Mouse (Mus musculus) liver, embryonic 13.5 days (tissue): ENCODE results near the gene Bola1. TPM values are rescaled to one million over a fixed set of nuclear protein-coding genes. Genes with fewer than 3 reads are reported as not detected.

Experiments
- ATAC-seq: fragments of 200-750 bp; cut with Nextera tagmentation; 2 replicates; pipeline ENCODE4 v1.8.0; 2017; ENCODE audit warnings: low read depth, mild to moderate bottlenecking, moderate number of reproducible peaks, moderate library complexity
- DNase-seq: peaks from one replicate; pipeline ENCODE4 v3.0.0; 2022
- H3K27ac ChIP-seq: fragments of 300-500 bp; sonication (generic); 2 replicates; pipeline ENCODE4 v1.5.1; 2015; ENCODE audit warnings: moderate library complexity, mild to moderate bottlenecking, inconsistent platforms
- H3K27me3 ChIP-seq: fragments of 300-500 bp; sonication (generic); 2 replicates; pipeline ENCODE4 v1.6.1; 2015; ENCODE audit warnings: mild to moderate bottlenecking, inconsistent platforms
- H3K36me3 ChIP-seq: fragments of 300-500 bp; sonication (generic); 2 replicates; pipeline ENCODE4 v1.6.1; 2015; ENCODE audit warnings: mild to moderate bottlenecking, inconsistent platforms
- H3K4me1 ChIP-seq: fragments of 300-500 bp; sonication (generic); replicated peaks from 2 replicates; pipeline ENCODE4 v1.6.1; 2015; ENCODE audit warnings: inconsistent platforms
- H3K4me2 ChIP-seq: fragments of 300-500 bp; sonication (generic); 2 replicates; pipeline ENCODE4 v1.6.1; 2015; ENCODE audit warnings: inconsistent platforms, mild to moderate bottlenecking, moderate library complexity
- H3K4me3 ChIP-seq: fragments of 300-500 bp; sonication (generic); replicated peaks from 2 replicates; pipeline ENCODE4 v1.5.1; 2015; ENCODE audit warnings: mild to moderate bottlenecking, inconsistent platforms
- H3K9ac ChIP-seq: fragments of 300-500 bp; sonication (generic); 2 replicates; pipeline ENCODE4 v1.6.1; 2015; ENCODE audit warnings: mild to moderate bottlenecking, inconsistent platforms
- H3K9me3 ChIP-seq: fragments of 300-500 bp; sonication (generic); replicated peaks from 2 replicates; pipeline ENCODE4 v1.6.1; 2016; ENCODE audit warnings: inconsistent platforms
- WGBS: fragments of 180-500 bp; shearing (Covaris S2); methylation state at CpG from one replicate; pipeline ENCODE4 v1.1.7; 2015; ENCODE audit not compliant: insufficient replicate concordance; 5-methylcytosine and 5-hydroxymethylcytosine counted together
- polyA plus RNA-seq: library from polyadenylated mRNA; unstranded; fragments of >200 nt; fragmentation: Nextera tagmentation; extraction: Ambion mirVana; gene quantifications from 2 replicates; pipeline ENCODE4 v1.2.1, GENCODE M21; 2015

Gene Bola1
- polyA plus RNA-seq, 1 experiment from 2014 or later = 56.1 TPM

GRCm38 (mm10) chr3:96235836-96236235 lies 16.3 kb upstream of the Bola1 start:
- Histone ChIP-seq H3K9ac (peak overlapping the region; percentile 88), H3K4me3 (peak overlapping the region; percentile 64)
- 61% methylated on average over 3 of the region's 3 CpGs for WGBS

GRCm38 (mm10) chr3:96234914-96235313 lies 15.4 kb upstream of the Bola1 start:
- ATAC-seq = no peak
- WGBS = 72% methylated on average over 2 of the region's 2 CpGs

More at GRCm38 (mm10) chr3:96235836-96236235, 16.3 kb upstream of the Bola1 start:
- H3K36me3 ChIP-seq = no peaks in the 10 kb centered on the region
- H3K9me3 ChIP-seq = no peaks in the 10 kb centered on the region
- H3K4me2 ChIP-seq = peak overlapping the region; percentile 79
- ATAC-seq = no peak
- H3K27me3 ChIP-seq = no peaks in the 10 kb centered on the region
- no peak for DNase-seq
- H3K4me1 ChIP-seq = peaks cover 34% of the 10 kb centered on the region
- peak overlapping the region; percentile 97; the same call in 1 of the 2 replicates for H3K27ac ChIP-seq

GRCm38 (mm10) chr3:96231758-96232120 lies 12.2 kb upstream of the Bola1 start:
- DNase-seq (no peak), ATAC-seq (no peak)
- Histone ChIP-seq H3K4me2 (no peak overlapping the region), H3K27ac (no peak overlapping the region), H3K9ac (no peak overlapping the region), H3K27me3 (no peaks in the 10 kb centered on the region), H3K4me3 (no peak overlapping the region), H3K4me1 (peaks cover 35% of the 10 kb centered on the region), H3K9me3 (no peaks in the 10 kb centered on the region), H3K36me3 (no peaks in the 10 kb centered on the region)
- WGBS = 39% methylated on average over 2 of the region's 2 CpGs

More at GRCm38 (mm10) chr3:96234914-96235313, 15.4 kb upstream of the Bola1 start:
- Histone ChIP-seq H3K4me3 (0 out of 2 replicates have a peak overlapping the region, but pooled peaks have one; percentile 14), H3K4me2 (no peak overlapping the region), H3K27ac (peak overlapping the region; percentile 97; the same call in 1 of the 2 replicates), H3K9ac (no peak overlapping the region), H3K36me3 (no peaks in the 10 kb centered on the region), H3K27me3 (no peaks in the 10 kb centered on the region), H3K4me1 (peaks cover 32% of the 10 kb centered on the region), H3K9me3 (no peaks in the 10 kb centered on the region)
- DNase-seq = no peak

- Histone ChIP-seq H3K9me3 (no peaks in the 10 kb centered on the region), H3K4me1 (peaks cover 35% of the 10 kb centered on the region), H3K9ac (no peak overlapping the region; the same call in 1 of the 2 replicates), H3K4me2 (no peak overlapping the region), H3K36me3 (no peaks in the 10 kb centered on the region), H3K4me3 (no peak overlapping the region), H3K27me3 (no peaks in the 10 kb centered on the region), H3K27ac (no peak overlapping the region)
- ATAC-seq (no peak), DNase-seq (no peak)
- 58% methylated on average over 4 of the region's 4 CpGs for WGBS
Observed at GRCm38 (mm10) chr3:96230910-96231757, 11.6 kb upstream of the Bola1 start.

GRCm38 (mm10) chr3:96230404-96230803 lies 10.9 kb upstream of the Bola1 start:
- no peaks in the 10 kb centered on the region for H3K27me3 ChIP-seq
- H3K9ac ChIP-seq = no peak overlapping the region
- no peak for ATAC-seq
- H3K4me3 ChIP-seq = no peak overlapping the region
- 32% methylated on average over 2 of the region's 2 CpGs for WGBS
- no peaks in the 10 kb centered on the region for H3K36me3 ChIP-seq
- no peak overlapping the region for H3K4me2 ChIP-seq
- no peak for DNase-seq
- H3K27ac ChIP-seq = no peak overlapping the region
- no peaks in the 10 kb centered on the region for H3K9me3 ChIP-seq
- H3K4me1 ChIP-seq = peaks cover 35% of the 10 kb centered on the region

- no peaks in the 10 kb centered on the region for H3K9me3 ChIP-seq
- 68% methylated on average over 2 of the region's 2 CpGs for WGBS
- H3K4me2 ChIP-seq = no peak overlapping the region
- H3K27ac ChIP-seq = no peak overlapping the region
- DNase-seq (no peak), ATAC-seq (no peak)
- no peaks in the 10 kb centered on the region for H3K27me3 ChIP-seq
- no peak overlapping the region for H3K9ac ChIP-seq
- H3K4me3 ChIP-seq = no peak overlapping the region
- H3K4me1 ChIP-seq = peaks cover 51% of the 10 kb centered on the region
- H3K36me3 ChIP-seq = no peaks in the 10 kb centered on the region
Observed at GRCm38 (mm10) chr3:96228828-96229227, 9.3 kb upstream of the Bola1 start.

GRCm38 (mm10) chr3:96226695-96227648 lies 7.5 kb upstream of the Bola1 start:
- Histone ChIP-seq H3K36me3 (no peaks in the 10 kb centered on the region), H3K27me3 (no peaks in the 10 kb centered on the region), H3K9ac (0 out of 2 replicates have a peak overlapping the region, but pooled peaks have one; percentile 1), H3K27ac (peak overlapping the region; percentile 3; the same call in 1 of the 2 replicates), H3K4me1 (peaks cover 70% of the 10 kb centered on the region), H3K4me3 (no peak overlapping the region), H3K9me3 (no peaks in the 10 kb centered on the region), H3K4me2 (no peak overlapping the region)
- WGBS = 59% methylated on average over 8 of the region's 8 CpGs
- no peak for ATAC-seq
- DNase-seq = no peak

- Histone ChIP-seq H3K9ac (peak overlapping the region; percentile 95), H3K4me3 (peak overlapping the region; percentile 72), H3K4me1 (peaks cover 70% of the 10 kb centered on the region), H3K27ac (peak overlapping the region; percentile 64), H3K4me2 (peak overlapping the region; percentile 92), H3K36me3 (no peaks in the 10 kb centered on the region), H3K27me3 (no peaks in the 10 kb centered on the region), H3K9me3 (no peaks in the 10 kb centered on the region)
- no peak for DNase-seq
- 57% methylated on average over 2 of the region's 2 CpGs for WGBS
- ATAC-seq = no peak
Observed at GRCm38 (mm10) chr3:96225421-96225820, 5.9 kb upstream of the Bola1 start.

GRCm38 (mm10) chr3:96222774-96223173 lies 3.3 kb upstream of the Bola1 start:
- H3K9ac ChIP-seq = peak overlapping the region; percentile 95
- WGBS = 86% methylated on average over 4 of the region's 4 CpGs
- H3K27ac ChIP-seq = peak overlapping the region; percentile 100
- H3K4me3 ChIP-seq = peak overlapping the region; percentile 72
- ATAC-seq (no peak), DNase-seq (no peak)
- no peaks in the 10 kb centered on the region for H3K9me3 ChIP-seq
- H3K36me3 ChIP-seq = no peaks in the 10 kb centered on the region
- H3K27me3 ChIP-seq = no peaks in the 10 kb centered on the region
- H3K4me1 ChIP-seq = peaks cover 79% of the 10 kb centered on the region
- peak overlapping the region; percentile 92 for H3K4me2 ChIP-seq

- Histone ChIP-seq H3K4me3 (peak overlapping the region; percentile 72), H3K27me3 (no peaks in the 10 kb centered on the region), H3K4me2 (peak overlapping the region; percentile 92), H3K4me1 (peaks cover 69% of the 10 kb centered on the region), H3K36me3 (no peaks in the 10 kb centered on the region), H3K9me3 (no peaks in the 10 kb centered on the region), H3K9ac (peak overlapping the region; percentile 95), H3K27ac (peak overlapping the region; percentile 100)
- 22% methylated on average over 9 of the region's 9 CpGs for WGBS
- ATAC-seq = no peak
- no peak for DNase-seq
Observed at GRCm38 (mm10) chr3:96221640-96222038, 2.1 kb upstream of the Bola1 start.
